Mouse (Mus musculus): ENCODE data around the gene Pkmyt1. TPM values are rescaled to one million over a fixed set of nuclear protein-coding genes. Genes with fewer than 3 reads are reported as not detected.

Pkmyt1 gene
- polyA plus RNA-seq, 1 experiment from 2014 or later: 39.6 TPM

DNA sequence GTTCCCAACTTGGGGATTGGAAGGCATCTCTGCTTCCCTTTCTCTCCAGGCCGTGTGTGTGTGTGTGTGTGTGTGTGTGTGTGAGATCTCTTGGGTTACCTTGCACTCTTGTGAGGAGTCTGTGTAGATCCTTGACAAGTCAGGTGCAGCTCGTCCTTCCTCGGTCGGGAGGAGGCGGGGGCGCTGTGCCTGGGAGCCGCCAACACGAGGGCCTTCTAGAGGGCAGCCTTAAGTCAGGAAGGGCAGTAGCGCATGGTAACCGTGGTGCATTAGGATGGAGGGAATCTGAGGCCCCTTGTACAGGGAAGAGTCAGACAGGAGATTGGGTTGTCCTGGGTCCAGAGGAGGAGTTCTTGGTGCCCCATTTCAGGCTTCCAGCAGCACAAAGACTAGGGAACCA is 50.1 kb downstream of the Pkmyt1 start:
- Histone ChIP-seq H3K27ac (replicated peaks; ENCODE audit: low read depth, low read length) (no peak overlapping the region), H3K36me3 (ENCODE audit: control insufficient read depth, insufficient read depth, low read length) (no peaks in the 10 kb centered on the region), H3K4me3 (ENCODE audit: low read depth, low read length) (no peak overlapping the region), H3K9ac (ENCODE audit: low read depth, low read length) (no peak overlapping the region), H3K9me3 (ENCODE audit: control insufficient read depth, low read length) (no peaks in the 10 kb centered on the region), H3K4me1 (ENCODE audit: control insufficient read depth, insufficient read depth, low read length) (no peaks in the 10 kb centered on the region), H3K27me3 (replicated peaks; ENCODE audit: control insufficient read depth, insufficient read depth, low read length) (no peaks in the 10 kb centered on the region), H3K4me2 (ENCODE audit: low read depth, low read length) (no peak overlapping the region)
- 71% methylated on average over 10 of the region's 10 CpGs for WGBS
- ATAC-seq (ENCODE audit: low read depth): no peak
- no peak for DNase-seq (ENCODE audit: low spot score)

DNA sequence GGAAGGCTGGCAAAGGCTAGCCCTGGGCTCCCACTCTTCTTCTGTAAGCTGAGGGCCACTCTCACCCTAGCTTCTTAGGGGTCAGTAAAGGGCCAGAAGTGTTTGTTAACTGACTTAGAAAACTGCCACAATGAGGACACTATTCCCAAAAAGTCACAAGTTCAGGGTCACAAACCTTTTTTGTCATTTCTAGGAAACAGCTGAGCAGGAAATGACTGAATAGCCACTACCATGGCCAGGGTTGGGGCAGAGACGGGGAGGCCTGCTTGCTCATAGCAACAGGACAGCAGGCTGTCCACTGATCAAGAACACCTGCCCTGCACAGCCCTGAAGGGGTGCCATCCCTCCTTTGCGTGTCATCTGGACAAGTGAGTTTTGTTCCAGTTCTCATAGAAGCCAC is 51.0 kb downstream of the Pkmyt1 start:
- 67% methylated on average over 2 of the region's 2 CpGs for WGBS
- Histone ChIP-seq H3K9ac (ENCODE audit: low read depth, low read length) (no peak overlapping the region), H3K4me2 (ENCODE audit: low read depth, low read length) (no peak overlapping the region), H3K9me3 (ENCODE audit: control insufficient read depth, low read length) (no peaks in the 10 kb centered on the region), H3K27ac (replicated peaks; ENCODE audit: low read depth, low read length) (no peak overlapping the region), H3K27me3 (replicated peaks; ENCODE audit: control insufficient read depth, insufficient read depth, low read length) (no peaks in the 10 kb centered on the region), H3K4me1 (ENCODE audit: control insufficient read depth, insufficient read depth, low read length) (no peaks in the 10 kb centered on the region), H3K4me3 (ENCODE audit: low read depth, low read length) (no peak overlapping the region), H3K36me3 (ENCODE audit: control insufficient read depth, insufficient read depth, low read length) (no peaks in the 10 kb centered on the region)
- DNase-seq (ENCODE audit: low spot score) (no peak), ATAC-seq (ENCODE audit: low read depth) (no peak)

DNA sequence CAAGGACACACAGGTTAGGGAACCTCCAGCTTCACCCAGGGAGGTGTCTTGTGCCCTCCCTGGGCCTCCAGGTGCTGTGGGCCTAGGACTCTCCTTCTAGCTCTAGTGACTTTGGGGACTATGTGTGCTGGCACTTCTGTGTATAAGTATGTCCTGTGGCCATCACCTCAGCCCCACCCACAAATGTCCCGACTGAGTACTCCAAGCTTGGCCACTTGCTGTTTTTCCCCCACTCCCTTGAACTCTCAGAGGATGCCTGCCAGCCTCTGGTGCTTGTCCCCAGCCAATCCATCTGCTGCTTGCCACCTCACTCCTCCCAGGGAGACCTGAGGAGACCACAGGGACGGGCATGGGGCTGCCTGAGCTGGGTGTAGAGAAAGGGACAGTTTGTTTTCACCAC is 52.3 kb downstream of the Pkmyt1 start:
- Histone ChIP-seq H3K4me2 (ENCODE audit: low read depth, low read length) (no peak overlapping the region), H3K4me1 (ENCODE audit: control insufficient read depth, insufficient read depth, low read length) (no peaks in the 10 kb centered on the region), H3K27me3 (replicated peaks; ENCODE audit: control insufficient read depth, insufficient read depth, low read length) (no peaks in the 10 kb centered on the region), H3K4me3 (ENCODE audit: low read depth, low read length) (no peak overlapping the region), H3K36me3 (ENCODE audit: control insufficient read depth, insufficient read depth, low read length) (no peaks in the 10 kb centered on the region), H3K9ac (ENCODE audit: low read depth, low read length) (no peak overlapping the region), H3K27ac (replicated peaks; ENCODE audit: low read depth, low read length) (no peak overlapping the region), H3K9me3 (ENCODE audit: control insufficient read depth, low read length) (no peaks in the 10 kb centered on the region)
- no peak for ATAC-seq (ENCODE audit: low read depth)
- 54% methylated on average over 2 of the region's 2 CpGs for WGBS
- no peak for DNase-seq (ENCODE audit: low spot score)

DNA sequence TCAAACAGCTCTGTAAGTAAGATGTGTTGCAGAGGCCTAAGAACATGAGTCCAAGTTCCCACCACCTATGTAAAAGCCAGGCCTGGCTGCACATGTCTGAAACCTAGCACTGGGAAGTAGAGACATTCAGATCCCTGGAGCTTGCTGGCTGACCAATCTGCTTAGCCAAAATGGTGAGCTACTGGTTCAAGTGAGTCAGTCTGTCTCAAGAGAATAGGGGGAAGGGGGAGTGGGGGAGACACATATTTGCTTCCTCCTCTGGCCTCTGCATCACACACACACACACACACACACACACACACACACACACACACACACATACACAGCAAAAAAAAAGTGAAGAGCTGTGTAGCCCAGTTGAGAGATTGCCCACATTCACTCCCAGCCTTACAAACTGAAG is 57.2 kb downstream of the Pkmyt1 start:
- DNase-seq (ENCODE audit: low spot score): no peak
- Histone ChIP-seq H3K27ac (replicated peaks; ENCODE audit: low read depth, low read length) (no peak overlapping the region), H3K27me3 (replicated peaks; ENCODE audit: control insufficient read depth, insufficient read depth, low read length) (no peaks in the 10 kb centered on the region), H3K9ac (ENCODE audit: low read depth, low read length) (no peak overlapping the region), H3K4me2 (ENCODE audit: low read depth, low read length) (no peak overlapping the region), H3K36me3 (ENCODE audit: control insufficient read depth, insufficient read depth, low read length) (no peaks in the 10 kb centered on the region), H3K9me3 (ENCODE audit: control insufficient read depth, low read length) (no peaks in the 10 kb centered on the region), H3K4me3 (ENCODE audit: low read depth, low read length) (no peak overlapping the region), H3K4me1 (ENCODE audit: control insufficient read depth, insufficient read depth, low read length) (peaks cover 7% of the 10 kb centered on the region; the same call in 1 of the 2 replicates)
- no peak for ATAC-seq (ENCODE audit: low read depth)

DNA sequence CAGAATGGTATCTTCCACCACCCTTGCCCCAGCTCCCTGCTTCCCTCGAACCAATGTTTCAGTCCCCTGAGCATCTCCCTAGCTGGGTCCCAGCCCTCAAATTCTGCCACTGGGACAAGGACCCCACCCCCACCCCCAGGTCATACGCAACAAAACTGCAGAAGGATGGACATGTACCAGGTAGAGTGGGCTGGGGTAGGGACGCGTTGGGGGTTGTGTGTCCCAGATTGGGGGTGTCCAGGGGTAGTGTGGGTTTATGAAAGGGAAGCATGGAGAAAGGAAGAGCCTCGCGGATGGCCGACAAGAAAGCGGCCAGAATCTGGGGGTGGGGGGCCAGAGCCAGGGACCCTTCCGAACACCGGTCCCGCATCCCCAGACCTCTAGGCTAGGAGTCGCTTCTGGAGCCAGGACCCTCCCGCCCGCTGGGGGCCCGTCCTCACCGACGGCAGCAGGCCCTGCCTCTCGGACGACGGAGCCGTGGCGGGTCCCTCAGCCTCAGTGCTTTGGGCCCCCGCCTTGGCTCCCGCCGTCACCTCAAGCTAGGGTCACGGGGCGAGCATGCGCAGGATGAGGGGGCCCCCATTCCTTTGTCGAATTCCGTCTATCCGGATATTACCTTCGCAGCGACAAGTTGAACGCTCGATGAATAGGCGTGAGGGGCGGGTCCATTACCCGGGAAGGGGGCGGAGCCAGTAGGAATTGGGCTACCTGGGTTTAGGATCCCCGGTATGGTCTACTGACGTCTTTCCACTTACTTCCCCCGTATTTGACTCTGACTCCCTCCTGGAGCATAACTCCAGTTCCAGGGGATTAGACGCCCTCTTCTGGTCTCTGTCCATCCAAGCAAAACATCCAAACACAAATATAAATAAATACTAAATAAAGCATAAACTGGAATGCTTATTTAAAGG is 59.7 kb downstream of the Pkmyt1 start, which contains the start of gene Flywch2:
Gene Flywch2 (minus strand): TSS at position 521 of the 911 bp plus-strand sequence.
- H3K27ac ChIP-seq (replicated peaks; ENCODE audit: low read depth, low read length): peak within 1 kb of the TSS; percentile 52
- H3K36me3 ChIP-seq (ENCODE audit: control insufficient read depth, insufficient read depth, low read length): no peaks in the 10 kb centered on the region
- no peaks in the 10 kb centered on the region for H3K9me3 ChIP-seq (ENCODE audit: control insufficient read depth, low read length)
- peak within 1 kb of the TSS; percentile 80 for H3K4me2 ChIP-seq (ENCODE audit: low read depth, low read length)
- H3K4me1 ChIP-seq (ENCODE audit: control insufficient read depth, insufficient read depth, low read length): peaks cover 16% of the 10 kb centered on the region
- ATAC-seq (ENCODE audit: low read depth) (peak; percentile 90), DNase-seq (ENCODE audit: low spot score) (peak; percentile 93)
- WGBS: 3% methylated on average over 36 of the region's 43 CpGs
- H3K9ac ChIP-seq (ENCODE audit: low read depth, low read length): peak within 1 kb of the TSS; percentile 75
- H3K4me3 ChIP-seq (ENCODE audit: low read depth, low read length): peak within 1 kb of the TSS; percentile 68
- no peaks in the 10 kb centered on the region for H3K27me3 ChIP-seq (replicated peaks; ENCODE audit: control insufficient read depth, insufficient read depth, low read length)

Other genes with a start within 250 kb of the Pkmyt1 start
- not detected in 2 replicates for gene Vmn2r117, start 246.6 kb upstream of the Pkmyt1 start, polyA plus RNA-seq (2014; fragmentation: Nextera tagmentation; extraction: Ambion mirVana)
- 17.7 and 18.2 TPM in 2 replicates for gene Zfp213, start 162.1 kb upstream of the Pkmyt1 start, polyA plus RNA-seq (2014; fragmentation: Nextera tagmentation; extraction: Ambion mirVana)
- gene Zfp13, start 126.8 kb upstream of the Pkmyt1 start, polyA plus RNA-seq (2014; fragmentation: Nextera tagmentation; extraction: Ambion mirVana): 11.6 and 11.7 TPM in 2 replicates
- 0.14 TPM in 1 of 2 replicates, not detected in the other for gene Zscan10, start 125.5 kb upstream of the Pkmyt1 start, polyA plus RNA-seq (2014; fragmentation: Nextera tagmentation; extraction: Ambion mirVana)
- gene Mmp25, start 81.1 kb upstream of the Pkmyt1 start, polyA plus RNA-seq (2014; fragmentation: Nextera tagmentation; extraction: Ambion mirVana): 0.90 and 1.4 TPM in 2 replicates
- gene Bicdl2, start 65.8 kb upstream of the Pkmyt1 start, polyA plus RNA-seq (2014; fragmentation: Nextera tagmentation; extraction: Ambion mirVana): 3.1 and 3.9 TPM in 2 replicates
- 94.8 and 107 TPM in 2 replicates for gene Hcfc1r1, start 52.7 kb upstream of the Pkmyt1 start, polyA plus RNA-seq (2014; fragmentation: Nextera tagmentation; extraction: Ambion mirVana)
- 35.1 and 38.1 TPM in 2 replicates for gene Thoc6, start 52.5 kb upstream of the Pkmyt1 start, polyA plus RNA-seq (2014; fragmentation: Nextera tagmentation; extraction: Ambion mirVana)
- gene Tnfrsf12a, start 48.9 kb upstream of the Pkmyt1 start, polyA plus RNA-seq (2014; fragmentation: Nextera tagmentation; extraction: Ambion mirVana): 23.3 and 30.7 TPM in 2 replicates
- gene Cldn6, start 47.1 kb upstream of the Pkmyt1 start, polyA plus RNA-seq (2014; fragmentation: Nextera tagmentation; extraction: Ambion mirVana): 17.0 and 22.6 TPM in 2 replicates
- 14.6 and 17.9 TPM in 2 replicates for gene Cldn9, start 42.3 kb upstream of the Pkmyt1 start, polyA plus RNA-seq (2014; fragmentation: Nextera tagmentation; extraction: Ambion mirVana)
- 1.6 and 2.8 TPM in 2 replicates for gene 1520401A03Rik, start 3.6 kb upstream of the Pkmyt1 start, polyA plus RNA-seq (2014; fragmentation: Nextera tagmentation; extraction: Ambion mirVana)
- gene Paqr4, start 14.5 kb downstream of the Pkmyt1 start, polyA plus RNA-seq (2014; fragmentation: Nextera tagmentation; extraction: Ambion mirVana): 20.9 and 22.9 TPM in 2 replicates
- 12.9 and 21.2 TPM in 2 replicates for gene Kremen2, start 19.5 kb downstream of the Pkmyt1 start, polyA plus RNA-seq (2014; fragmentation: Nextera tagmentation; extraction: Ambion mirVana)
- gene Flywch1, start 45.3 kb downstream of the Pkmyt1 start, polyA plus RNA-seq (2014; fragmentation: Nextera tagmentation; extraction: Ambion mirVana): 62.9 and 74.7 TPM in 2 replicates
- 27.0 and 33.9 TPM in 2 replicates for gene Flywch2, start 59.7 kb downstream of the Pkmyt1 start, polyA plus RNA-seq (2014; fragmentation: Nextera tagmentation; extraction: Ambion mirVana)
- 320 and 345 TPM in 2 replicates for gene Srrm2, start 64.2 kb downstream of the Pkmyt1 start, polyA plus RNA-seq (2014; fragmentation: Nextera tagmentation; extraction: Ambion mirVana)
- gene Elob, start 102.8 kb downstream of the Pkmyt1 start, polyA plus RNA-seq (2014; fragmentation: Nextera tagmentation; extraction: Ambion mirVana): 1,099 and 1,112 TPM in 2 replicates
- gene Prss33, start 109.7 kb downstream of the Pkmyt1 start, polyA plus RNA-seq (2014; fragmentation: Nextera tagmentation; extraction: Ambion mirVana): 0.77 and 0.88 TPM in 2 replicates
- gene Prss32, start 117.5 kb downstream of the Pkmyt1 start, polyA plus RNA-seq (2014; fragmentation: Nextera tagmentation; extraction: Ambion mirVana): 0.25 TPM in 1 of 2 replicates, not detected in the other
- 0.64 and 1.1 TPM in 2 replicates for gene Prss41, start 117.8 kb downstream of the Pkmyt1 start, polyA plus RNA-seq (2014; fragmentation: Nextera tagmentation; extraction: Ambion mirVana)
- gene Prss21, start 141.7 kb downstream of the Pkmyt1 start, polyA plus RNA-seq (2014; fragmentation: Nextera tagmentation; extraction: Ambion mirVana): not detected in 2 replicates
- gene Dcpp1, start 154.5 kb downstream of the Pkmyt1 start, polyA plus RNA-seq (2014; fragmentation: Nextera tagmentation; extraction: Ambion mirVana): 2.3 and 6.8 TPM in 2 replicates
- not detected in 2 replicates for gene Dcpp2, start 154.5 kb downstream of the Pkmyt1 start, polyA plus RNA-seq (2014; fragmentation: Nextera tagmentation; extraction: Ambion mirVana)
- gene Dcpp3, start 191.1 kb downstream of the Pkmyt1 start, polyA plus RNA-seq (2014; fragmentation: Nextera tagmentation; extraction: Ambion mirVana): 3.9 and 15.6 TPM in 2 replicates
- gene Sbp, start 215.3 kb downstream of the Pkmyt1 start, polyA plus RNA-seq (2014; fragmentation: Nextera tagmentation; extraction: Ambion mirVana): not detected in 2 replicates
- not detected in 2 replicates for gene Sbpl, start 228.9 kb downstream of the Pkmyt1 start, polyA plus RNA-seq (2014; fragmentation: Nextera tagmentation; extraction: Ambion mirVana)